Mouse (Mus musculus): Measurements from ENCODE around the gene Dynlrb2. TPM values are rescaled to one million over a fixed set of nuclear protein-coding genes. Genes with fewer than 3 reads are reported as not detected.
A peak's percentile ranks its signal among the peaks of the same experiment; 100 is the strongest.

The Dynlrb2 gene
- 2.5 and 3.0 TPM in 2 replicates for polyA plus RNA-seq (2014; fragmentation: Nextera tagmentation; extraction: Ambion mirVana)

DNA sequence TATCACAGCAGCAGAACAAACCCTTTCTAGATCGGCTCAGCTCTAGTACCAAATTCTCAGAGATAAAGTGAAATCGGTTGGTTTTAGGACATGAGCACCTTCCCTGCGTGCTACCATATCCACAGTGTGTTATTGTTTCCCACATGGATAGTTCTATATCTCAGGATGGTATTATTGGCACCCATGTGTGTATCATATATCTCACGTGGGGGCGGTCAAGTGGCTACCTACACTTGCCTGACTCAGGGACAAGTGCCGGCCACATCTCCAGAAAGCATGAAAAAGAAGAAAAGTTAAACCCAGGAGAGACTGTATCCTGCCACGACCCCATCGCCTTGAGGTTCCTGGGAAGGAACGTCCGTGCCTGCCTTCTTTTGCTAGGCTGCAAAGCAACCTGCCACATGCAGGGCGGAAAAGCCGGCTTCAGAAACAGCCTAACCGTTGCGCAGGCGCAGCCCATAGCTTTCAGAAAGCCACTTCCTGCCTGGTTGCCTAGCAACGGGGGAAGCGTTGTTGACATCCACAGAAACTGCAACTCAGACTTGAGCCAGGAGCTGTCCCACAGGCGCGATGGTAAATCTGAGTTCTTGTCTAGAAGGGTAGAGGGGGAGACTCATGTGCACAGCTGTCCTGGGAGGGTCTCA is at the start of gene Dynlrb2:
Gene Dynlrb2 (plus strand): TSS at position 498 of the 644 bp plus-strand sequence.
- 7% methylated on average over 19 of the region's 19 CpGs for WGBS
- no peak within 1 kb of the TSS for H3K27ac ChIP-seq (ENCODE audit: low read depth, low read length)
- H3K36me3 ChIP-seq (ENCODE audit: control insufficient read depth, insufficient read depth, low read length) = no peaks in the 10 kb centered on the region

GRCm38 (mm10) chr8:116458569-116458968 is 46.2 kb upstream of the Dynlrb2 start:
- H3K36me3 ChIP-seq (ENCODE audit: control insufficient read depth, insufficient read depth, low read length) = no peaks in the 10 kb centered on the region
- ATAC-seq (replicated peaks; ENCODE audit: low FRiP score) = no peak
- H3K27ac ChIP-seq (ENCODE audit: low read depth, low read length) = no peak overlapping the region
- no peaks in the 10 kb centered on the region for H3K4me1 ChIP-seq (replicated peaks; ENCODE audit: control insufficient read depth, insufficient read depth, low read length)
- H3K4me3 ChIP-seq (ENCODE audit: low read depth, low read length) = no peak overlapping the region
- H3K27me3 ChIP-seq (ENCODE audit: control insufficient read depth, insufficient read depth, low read length) = no peaks in the 10 kb centered on the region
- no peak for DNase-seq (ENCODE audit: low spot score)
- no peak overlapping the region for H3K9ac ChIP-seq (ENCODE audit: low read length)
- 81% methylated on average over 10 of the region's 11 CpGs for WGBS
- H3K4me2 ChIP-seq (ENCODE audit: low read depth, low read length, severe bottlenecking) = no peak overlapping the region
- H3K9me3 ChIP-seq (ENCODE audit: control insufficient read depth, low read length) = no peaks in the 10 kb centered on the region

More for the DNA sequence above, at the start of gene Dynlrb2:
- Histone ChIP-seq H3K4me2 (ENCODE audit: low read depth, low read length, severe bottlenecking) (peak within 1 kb of the TSS; percentile 59), H3K27me3 (ENCODE audit: control insufficient read depth, insufficient read depth, low read length) (no peaks in the 10 kb centered on the region), H3K4me1 (replicated peaks; ENCODE audit: control insufficient read depth, insufficient read depth, low read length) (no peaks in the 10 kb centered on the region), H3K9ac (ENCODE audit: low read length) (peak within 1 kb of the TSS; percentile 38; the same call in 1 of the 2 replicates), H3K4me3 (ENCODE audit: low read depth, low read length) (peak within 1 kb of the TSS; percentile 28), H3K9me3 (ENCODE audit: control insufficient read depth, low read length) (no peaks in the 10 kb centered on the region; the same call in 1 of the 2 replicates)
- peak; percentile 95 for DNase-seq (ENCODE audit: low spot score)
- peak; percentile 93 for ATAC-seq (replicated peaks; ENCODE audit: low FRiP score)

GRCm38 (mm10) chr8:116461472-116461871 is 43.3 kb upstream of the Dynlrb2 start:
- DNase-seq (ENCODE audit: low spot score) (no peak), ATAC-seq (replicated peaks; ENCODE audit: low FRiP score) (no peak)
- 72% methylated on average over 4 of the region's 4 CpGs for WGBS

GRCm38 (mm10) chr8:116466586-116466985 is 38.2 kb upstream of the Dynlrb2 start:
- Histone ChIP-seq H3K27ac (ENCODE audit: low read depth, low read length) (no peak overlapping the region), H3K4me3 (ENCODE audit: low read depth, low read length) (no peak overlapping the region), H3K27me3 (ENCODE audit: control insufficient read depth, insufficient read depth, low read length) (no peaks in the 10 kb centered on the region), H3K4me2 (ENCODE audit: low read depth, low read length, severe bottlenecking) (no peak overlapping the region), H3K9me3 (ENCODE audit: control insufficient read depth, low read length) (no peaks in the 10 kb centered on the region), H3K4me1 (replicated peaks; ENCODE audit: control insufficient read depth, insufficient read depth, low read length) (no peaks in the 10 kb centered on the region), H3K36me3 (ENCODE audit: control insufficient read depth, insufficient read depth, low read length) (no peaks in the 10 kb centered on the region), H3K9ac (ENCODE audit: low read length) (no peak overlapping the region)
- DNase-seq (ENCODE audit: low spot score) = no peak
- ATAC-seq (replicated peaks; ENCODE audit: low FRiP score) = no peak
- WGBS = 90% methylated on average over 7 of the region's 7 CpGs

More at GRCm38 (mm10) chr8:116461472-116461871, 43.3 kb upstream of the Dynlrb2 start:
- Histone ChIP-seq H3K4me3 (ENCODE audit: low read depth, low read length) (no peak overlapping the region), H3K4me2 (ENCODE audit: low read depth, low read length, severe bottlenecking) (no peak overlapping the region), H3K4me1 (replicated peaks; ENCODE audit: control insufficient read depth, insufficient read depth, low read length) (no peaks in the 10 kb centered on the region), H3K27me3 (ENCODE audit: control insufficient read depth, insufficient read depth, low read length) (no peaks in the 10 kb centered on the region), H3K9ac (ENCODE audit: low read length) (no peak overlapping the region), H3K27ac (ENCODE audit: low read depth, low read length) (no peak overlapping the region), H3K36me3 (ENCODE audit: control insufficient read depth, insufficient read depth, low read length) (no peaks in the 10 kb centered on the region), H3K9me3 (ENCODE audit: control insufficient read depth, low read length) (no peaks in the 10 kb centered on the region)

DNA sequence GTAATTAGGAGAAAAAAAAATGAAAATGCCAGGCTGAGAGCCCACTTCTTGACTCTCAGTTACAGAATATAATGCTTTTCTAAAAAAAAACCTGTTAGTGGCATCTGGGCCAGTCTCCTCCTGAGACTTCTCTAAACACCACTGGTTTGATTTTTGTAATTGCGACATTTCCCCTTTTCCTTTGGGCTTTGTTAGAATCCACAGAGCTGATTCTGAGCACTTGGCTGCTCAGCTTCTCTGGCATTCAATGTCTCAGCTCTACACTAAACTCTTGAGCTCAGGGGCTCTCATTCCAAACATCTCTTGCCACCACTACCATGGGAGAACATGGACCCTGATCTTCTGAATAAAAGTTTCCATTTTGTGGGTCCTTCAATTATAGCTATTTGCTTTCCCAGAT is 37.7 kb upstream of the Dynlrb2 start:
- DNase-seq (ENCODE audit: low spot score) (no peak), ATAC-seq (replicated peaks; ENCODE audit: low FRiP score) (no peak)
- H3K9ac ChIP-seq (ENCODE audit: low read length) = no peak overlapping the region
- no peaks in the 10 kb centered on the region for H3K36me3 ChIP-seq (ENCODE audit: control insufficient read depth, insufficient read depth, low read length)
- no peak overlapping the region for H3K4me3 ChIP-seq (ENCODE audit: low read depth, low read length)
- H3K4me2 ChIP-seq (ENCODE audit: low read depth, low read length, severe bottlenecking) = no peak overlapping the region
- H3K27me3 ChIP-seq (ENCODE audit: control insufficient read depth, insufficient read depth, low read length) = no peaks in the 10 kb centered on the region
- H3K9me3 ChIP-seq (ENCODE audit: control insufficient read depth, low read length) = no peaks in the 10 kb centered on the region
- no peak overlapping the region for H3K27ac ChIP-seq (ENCODE audit: low read depth, low read length)
- 91% methylated on average over 1 of the region's 1 CpGs for WGBS
- H3K4me1 ChIP-seq (replicated peaks; ENCODE audit: control insufficient read depth, insufficient read depth, low read length) = no peaks in the 10 kb centered on the region

GRCm38 (mm10) chr8:116477941-116478340 is 26.8 kb upstream of the Dynlrb2 start:
- Histone ChIP-seq H3K4me1 (replicated peaks; ENCODE audit: control insufficient read depth, insufficient read depth, low read length) (no peaks in the 10 kb centered on the region), H3K9ac (ENCODE audit: low read length) (no peak overlapping the region), H3K4me2 (ENCODE audit: low read depth, low read length, severe bottlenecking) (no peak overlapping the region), H3K27ac (ENCODE audit: low read depth, low read length) (no peak overlapping the region), H3K27me3 (ENCODE audit: control insufficient read depth, insufficient read depth, low read length) (peaks cover 7% of the 10 kb centered on the region), H3K9me3 (ENCODE audit: control insufficient read depth, low read length) (no peaks in the 10 kb centered on the region), H3K4me3 (ENCODE audit: low read depth, low read length) (no peak overlapping the region), H3K36me3 (ENCODE audit: control insufficient read depth, insufficient read depth, low read length) (no peaks in the 10 kb centered on the region)
- no peak for DNase-seq (ENCODE audit: low spot score)
- ATAC-seq (replicated peaks; ENCODE audit: low FRiP score) = no peak
- 91% methylated on average over 9 of the region's 9 CpGs for WGBS

DNA sequence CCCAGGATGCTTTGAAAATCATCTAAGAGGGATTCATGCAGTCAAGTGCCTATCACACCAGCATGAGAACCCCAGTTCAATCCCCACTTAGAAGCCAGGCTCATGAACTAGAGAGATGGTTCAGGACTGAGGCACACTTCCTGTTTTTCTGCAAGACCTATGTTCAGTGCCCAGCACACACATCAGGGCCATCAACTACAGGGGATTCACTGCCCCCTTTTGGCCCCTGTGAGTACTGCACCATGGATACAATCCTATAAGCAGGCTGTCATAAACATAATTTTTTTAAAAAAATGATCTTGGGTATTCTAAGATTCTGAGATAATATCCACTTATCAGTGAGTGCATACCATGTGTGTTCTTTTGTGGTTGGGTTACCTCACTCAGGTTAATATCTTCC is 26.1 kb upstream of the Dynlrb2 start:
- no peaks in the 10 kb centered on the region for H3K9me3 ChIP-seq (ENCODE audit: control insufficient read depth, low read length)
- no peak overlapping the region for H3K27ac ChIP-seq (ENCODE audit: low read depth, low read length)
- no peaks in the 10 kb centered on the region for H3K36me3 ChIP-seq (ENCODE audit: control insufficient read depth, insufficient read depth, low read length)
- no peak overlapping the region for H3K9ac ChIP-seq (ENCODE audit: low read length)
- no peaks in the 10 kb centered on the region for H3K4me1 ChIP-seq (replicated peaks; ENCODE audit: control insufficient read depth, insufficient read depth, low read length)
- no peak for DNase-seq (ENCODE audit: low spot score)
- no peak overlapping the region for H3K4me3 ChIP-seq (ENCODE audit: low read depth, low read length)
- ATAC-seq (replicated peaks; ENCODE audit: low FRiP score) = no peak
- H3K27me3 ChIP-seq (ENCODE audit: control insufficient read depth, insufficient read depth, low read length) = peaks cover 10% of the 10 kb centered on the region
- no peak overlapping the region for H3K4me2 ChIP-seq (ENCODE audit: low read depth, low read length, severe bottlenecking)

GRCm38 (mm10) chr8:116480894-116481293 is 23.9 kb upstream of the Dynlrb2 start:
- peak; percentile 72 for DNase-seq (ENCODE audit: low spot score)
- Histone ChIP-seq H3K4me1 (replicated peaks; ENCODE audit: control insufficient read depth, insufficient read depth, low read length) (0 out of 2 replicates have a peak, but pooled peaks cover 2% of the 10 kb centered on the region), H3K4me2 (ENCODE audit: low read depth, low read length, severe bottlenecking) (no peak overlapping the region), H3K27me3 (ENCODE audit: control insufficient read depth, insufficient read depth, low read length) (peaks cover 10% of the 10 kb centered on the region), H3K4me3 (ENCODE audit: low read depth, low read length) (no peak overlapping the region), H3K9me3 (ENCODE audit: control insufficient read depth, low read length) (no peaks in the 10 kb centered on the region), H3K36me3 (ENCODE audit: control insufficient read depth, insufficient read depth, low read length) (no peaks in the 10 kb centered on the region), H3K27ac (ENCODE audit: low read depth, low read length) (no peak overlapping the region), H3K9ac (ENCODE audit: low read length) (no peak overlapping the region)
- WGBS = 21% methylated on average over 7 of the region's 7 CpGs
- peak; percentile 58; the same call in 1 of the 2 replicates for ATAC-seq (replicated peaks; ENCODE audit: low FRiP score)

DNA sequence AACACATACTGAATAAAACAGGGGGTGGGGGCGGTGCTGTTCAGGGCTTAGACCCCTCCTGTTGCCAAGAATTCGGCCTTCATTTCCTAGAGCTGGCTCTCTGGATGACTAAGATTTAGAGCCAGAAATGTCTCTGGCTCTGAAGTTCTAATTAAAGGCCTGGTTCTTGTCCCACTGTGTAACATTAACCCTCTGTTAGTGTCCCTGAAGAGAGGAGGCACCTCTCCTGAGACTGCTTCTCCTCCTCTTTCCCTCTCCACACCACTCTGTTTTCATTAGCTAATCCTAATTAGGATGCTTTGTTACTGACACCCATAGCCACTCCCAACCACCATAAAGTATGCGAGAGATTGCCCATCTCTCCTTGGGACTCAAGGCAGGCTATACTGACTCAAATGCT is 22.0 kb upstream of the Dynlrb2 start:
- H3K36me3 ChIP-seq (ENCODE audit: control insufficient read depth, insufficient read depth, low read length) = no peaks in the 10 kb centered on the region
- H3K9ac ChIP-seq (ENCODE audit: low read length) = no peak overlapping the region
- 36% methylated on average over 3 of the region's 3 CpGs for WGBS
- DNase-seq (ENCODE audit: low spot score) (no peak), ATAC-seq (replicated peaks; ENCODE audit: low FRiP score) (no peak)
- H3K4me3 ChIP-seq (ENCODE audit: low read depth, low read length) = no peak overlapping the region
- no peak overlapping the region for H3K27ac ChIP-seq (ENCODE audit: low read depth, low read length)
- H3K4me1 ChIP-seq (replicated peaks; ENCODE audit: control insufficient read depth, insufficient read depth, low read length) = 0 out of 2 replicates have a peak, but pooled peaks cover 2% of the 10 kb centered on the region
- H3K4me2 ChIP-seq (ENCODE audit: low read depth, low read length, severe bottlenecking) = no peak overlapping the region
- H3K27me3 ChIP-seq (ENCODE audit: control insufficient read depth, insufficient read depth, low read length) = peaks cover 10% of the 10 kb centered on the region
- no peaks in the 10 kb centered on the region for H3K9me3 ChIP-seq (ENCODE audit: control insufficient read depth, low read length)

Measured in forebrain, embryonic 11.5 days (tissue).